Mouse (Mus musculus) thymus, postnatal 10 days (tissue): ENCODE data around the gene Dph3.
"Not testable (repeated sequence)": the region's sequence is repeated elsewhere in the genome, so short reads cannot be mapped to it uniquely, and the experiment has no call there.

ENCODE experiments used
- DNase-seq, 2 experiments: peaks; one replicate each; pipeline ENCODE4 v3.0.0; 2021; ENCODE audit warnings: low spot score in 2 of 2

The Dph3 gene

GRCm38 (mm10) chr14:32085486-32086201 is at the start of gene Dph3:
Gene Dph3 (minus strand): TSS chr14:32085729.
- peak; percentile 93 for DNase-seq

- DNase-seq: no peak
Measured at GRCm38 (mm10) chr14:32134293-32134692, 48.8 kb upstream of the Dph3 start.

GRCm38 (mm10) chr14:32131836-32132235 is 46.3 kb upstream of the Dph3 start:
- DNase-seq: no peak

- DNase-seq: no peak
Measured at GRCm38 (mm10) chr14:32128409-32128808, 42.9 kb upstream of the Dph3 start.

- DNase-seq: not testable (repeated sequence)
Measured at GRCm38 (mm10) chr14:32125256-32125655, 39.7 kb upstream of the Dph3 start.

GRCm38 (mm10) chr14:32124261-32124660 is 38.7 kb upstream of the Dph3 start:
- DNase-seq: no peak

- peak; percentile 6 to 40 for DNase-seq
Measured at GRCm38 (mm10) chr14:32121920-32122315, 36.4 kb upstream of the Dph3 start.

- no peak for DNase-seq
Measured at GRCm38 (mm10) chr14:32120940-32121919, 35.7 kb upstream of the Dph3 start.

- DNase-seq: not testable (repeated sequence)
Measured at GRCm38 (mm10) chr14:32112124-32112523, 26.6 kb upstream of the Dph3 start.

GRCm38 (mm10) chr14:32106911-32107310 is 21.4 kb upstream of the Dph3 start:
- no peak for DNase-seq

- no peak for DNase-seq
Measured at GRCm38 (mm10) chr14:32105663-32106062, 20.1 kb upstream of the Dph3 start.

GRCm38 (mm10) chr14:32103556-32103955 is 18.0 kb upstream of the Dph3 start:
- DNase-seq: no peak

- no peak for DNase-seq
Measured at GRCm38 (mm10) chr14:32098951-32099350, 13.4 kb upstream of the Dph3 start.

- no peak for DNase-seq
Measured at GRCm38 (mm10) chr14:32097691-32098090, 12.2 kb upstream of the Dph3 start.

- DNase-seq: no peak
Measured at GRCm38 (mm10) chr14:32096740-32097139, 11.2 kb upstream of the Dph3 start.

- no peak for DNase-seq
Measured at GRCm38 (mm10) chr14:32095646-32096045, 10.1 kb upstream of the Dph3 start.

- DNase-seq: no peak
Measured at GRCm38 (mm10) chr14:32093500-32094117, 8.1 kb upstream of the Dph3 start.

GRCm38 (mm10) chr14:32093018-32093417 is 7.5 kb upstream of the Dph3 start:
- no peak for DNase-seq

- DNase-seq: no peak
Measured at GRCm38 (mm10) chr14:32091704-32092103, 6.2 kb upstream of the Dph3 start.

GRCm38 (mm10) chr14:32091124-32091523 is 5.6 kb upstream of the Dph3 start:
- no peak for DNase-seq

GRCm38 (mm10) chr14:32087584-32088248 is 2.2 kb upstream of the Dph3 start:
- not testable (repeated sequence) for DNase-seq

GRCm38 (mm10) chr14:32086226-32086625 is 697 bp upstream of the Dph3 start:
- DNase-seq: no peak
